Mouse (Mus musculus): ENCODE data around the gene Bod1l.

DNA sequence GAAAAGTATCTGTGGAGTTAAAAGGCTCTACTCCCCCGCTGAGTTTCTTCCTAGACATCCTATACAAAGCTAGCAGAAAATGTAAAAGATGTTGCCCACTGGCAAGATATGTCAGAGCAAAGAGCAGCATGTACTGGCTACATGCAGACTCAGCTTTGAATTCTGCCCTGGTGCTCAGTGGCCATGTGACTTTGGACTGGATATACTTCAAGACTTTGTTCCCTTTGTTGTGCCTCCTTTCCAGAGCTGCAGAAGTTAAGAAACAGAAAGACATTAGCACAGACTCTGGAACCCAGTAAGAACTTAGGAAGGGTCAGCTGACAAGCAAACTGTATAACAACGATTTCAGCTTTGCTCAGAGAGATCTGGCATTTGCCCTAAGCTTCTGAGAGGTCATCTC, 14.0 kb downstream of the Bod1l start:
- TF ChIP-seq POLR2A (IDR thresholded peaks at IDR 0.05; ENCODE audit: control insufficient read depth, low read depth, low read length) (no peak), CTCF (IDR thresholded peaks at IDR 0.05; ENCODE audit: control insufficient read depth, insufficient read depth, insufficient replicate concordance, low read depth, low read length) (no peak)
